Mouse (Mus musculus) ES-Bruce4 (cell line): ENCODE measurements around the gene Sptbn4.

Experiments used
- CTCF ChIP-seq: IDR thresholded peaks from one replicate; pipeline ENCODE4 v1.8.1; 2011; ENCODE audit warnings: low read depth, low read length
- EP300 ChIP-seq: IDR thresholded peaks from 2 replicates; pipeline ENCODE4 v1.6.1; 2011; ENCODE audit warnings: low read depth, low read length; ENCODE audit not compliant: insufficient read depth
- POLR2A ChIP-seq: IDR thresholded peaks from one replicate; pipeline ENCODE4 v1.8.1; 2011; ENCODE audit warnings: low read length; ENCODE audit not compliant: insufficient read depth

- TF ChIP-seq POLR2A (no peak), CTCF (peak; percentile 95), EP300 (peak; percentile 62; the same call in 1 of the 2 replicates)
Measured at GRCm38 (mm10) chr7:27402675-27403074, 44.8 kb downstream of the Sptbn4 start.
